Mouse (Mus musculus): ENCODE data around the gene Chst14. TPM values are rescaled to one million over a fixed set of nuclear protein-coding genes. Genes with fewer than 3 reads are reported as not detected.
A peak's percentile ranks its signal among the peaks of the same experiment; 100 is the strongest.

The Chst14 gene
- polyA plus RNA-seq, 1 experiment from 2014 or later, result 26.9 TPM

- 12% methylated on average over 4 of the region's 4 CpGs for WGBS
- no peak overlapping the region for H3K4me2 ChIP-seq
- no peaks in the 10 kb centered on the region for H3K36me3 ChIP-seq
- no peak overlapping the region for H3K9ac ChIP-seq
- H3K4me1 ChIP-seq, result peaks cover 46% of the 10 kb centered on the region
- H3K9me3 ChIP-seq, result no peaks in the 10 kb centered on the region
- H3K4me3 ChIP-seq (replicated peaks), result no peak overlapping the region
- H3K27me3 ChIP-seq (replicated peaks), result peaks cover 57% of the 10 kb centered on the region
- ATAC-seq (ENCODE audit: insufficient read depth, low FRiP score, low read depth), result no peak
- H3K27ac ChIP-seq, result no peak overlapping the region
These were observed 27.5 kb upstream of the Chst14 start for GRCm38 (mm10) chr2:118898771-118899170.

GRCm38 (mm10) chr2:118899306-118899705, 27.0 kb upstream of the Chst14 start:
- H3K4me1 ChIP-seq, result peaks cover 46% of the 10 kb centered on the region
- H3K27ac ChIP-seq, result no peak overlapping the region
- no peaks in the 10 kb centered on the region for H3K36me3 ChIP-seq
- H3K4me2 ChIP-seq, result no peak overlapping the region
- 25% methylated on average over 7 of the region's 7 CpGs for WGBS
- no peaks in the 10 kb centered on the region for H3K9me3 ChIP-seq
- no peak overlapping the region for H3K4me3 ChIP-seq (replicated peaks)
- no peak for ATAC-seq (ENCODE audit: insufficient read depth, low FRiP score, low read depth)
- peaks cover 56% of the 10 kb centered on the region for H3K27me3 ChIP-seq (replicated peaks)
- no peak overlapping the region for H3K9ac ChIP-seq

GRCm38 (mm10) chr2:118899981-118900825, 26.1 kb upstream of the Chst14 start, which contains the start of gene Bahd1:
Bahd1 (plus strand) TSS chr2:118900377.
- WGBS, result 1% methylated on average over 32 of the region's 32 CpGs
- H3K4me2 ChIP-seq, result peak within 1 kb of the TSS; percentile 97
- no peak within 1 kb of the TSS; the same call in 1 of the 2 replicates for H3K9ac ChIP-seq
- no peak for ATAC-seq (ENCODE audit: insufficient read depth, low FRiP score, low read depth)
- peaks cover 46% of the 10 kb centered on the region for H3K4me1 ChIP-seq
- no peaks in the 10 kb centered on the region for H3K36me3 ChIP-seq
- no peak within 1 kb of the TSS for H3K27ac ChIP-seq
- peaks cover 52% of the 10 kb centered on the region for H3K27me3 ChIP-seq (replicated peaks)
- H3K9me3 ChIP-seq, result no peaks in the 10 kb centered on the region
- H3K4me3 ChIP-seq (replicated peaks), result peak within 1 kb of the TSS; percentile 94

GRCm38 (mm10) chr2:118900826-118901140, 25.5 kb upstream of the Chst14 start:
- no peak for ATAC-seq (ENCODE audit: insufficient read depth, low FRiP score, low read depth)
- no peaks in the 10 kb centered on the region for H3K9me3 ChIP-seq
- H3K27me3 ChIP-seq (replicated peaks), result peaks cover 46% of the 10 kb centered on the region
- peak overlapping the region; percentile 97 for H3K4me2 ChIP-seq
- H3K9ac ChIP-seq, result no peak overlapping the region; the same call in 1 of the 2 replicates
- peak overlapping the region; percentile 94 for H3K4me3 ChIP-seq (replicated peaks)
- H3K27ac ChIP-seq, result no peak overlapping the region
- WGBS, result 0% methylated on average over 11 of the region's 11 CpGs
- peaks cover 45% of the 10 kb centered on the region for H3K4me1 ChIP-seq
- no peaks in the 10 kb centered on the region for H3K36me3 ChIP-seq

- Histone ChIP-seq H3K9me3 (no peaks in the 10 kb centered on the region), H3K9ac (peak overlapping the region; percentile 82), H3K36me3 (no peaks in the 10 kb centered on the region), H3K4me3 (replicated peaks) (peak overlapping the region; percentile 94), H3K27me3 (replicated peaks) (peaks cover 41% of the 10 kb centered on the region), H3K4me1 (peaks cover 39% of the 10 kb centered on the region), H3K27ac (peak overlapping the region; percentile 70), H3K4me2 (peak overlapping the region; percentile 97)
- ATAC-seq (ENCODE audit: insufficient read depth, low FRiP score, low read depth), result peak; percentile 91
- under 1% methylated on average over 95 of the region's 120 CpGs for WGBS
These were observed 24.9 kb upstream of the Chst14 start for GRCm38 (mm10) chr2:118901175-118902031.

- 2% methylated on average over 67 of the region's 106 CpGs for whole genome bisulfite sequencing
- H3K36me3 ChIP-seq, result no peaks in the 10 kb centered on the region
- H3K27me3 ChIP-seq (replicated peaks), result peaks cover 32% of the 10 kb centered on the region
These were observed 24.0 kb upstream of the Chst14 start for GRCm38 (mm10) chr2:118902051-118903025.

GRCm38 (mm10) chr2:118903333-118903741, 23.0 kb upstream of the Chst14 start:
- ATAC-seq (ENCODE audit: insufficient read depth, low FRiP score, low read depth), result no peak
- Histone ChIP-seq H3K27ac (no peak overlapping the region), H3K4me3 (replicated peaks) (peak overlapping the region; percentile 94), H3K36me3 (no peaks in the 10 kb centered on the region), H3K4me2 (peak overlapping the region; percentile 97), H3K27me3 (replicated peaks) (peaks cover 22% of the 10 kb centered on the region), H3K4me1 (peaks cover 28% of the 10 kb centered on the region), H3K9ac (no peak overlapping the region), H3K9me3 (no peaks in the 10 kb centered on the region)
- WGBS, result 14% methylated on average over 10 of the region's 10 CpGs

More at GRCm38 (mm10) chr2:118902051-118903025, 24.0 kb upstream of the Chst14 start:
- peak overlapping the region; percentile 97 for H3K4me2 ChIP-seq
- H3K4me3 ChIP-seq (replicated peaks), result peak overlapping the region; percentile 94
- H3K9me3 ChIP-seq, result no peaks in the 10 kb centered on the region
- H3K4me1 ChIP-seq, result peaks cover 30% of the 10 kb centered on the region
- H3K27ac ChIP-seq, result peak overlapping the region; percentile 70
- peak; percentile 28 for ATAC-seq (ENCODE audit: insufficient read depth, low FRiP score, low read depth)
- H3K9ac ChIP-seq, result peak overlapping the region; percentile 82

- WGBS, result 84% methylated on average over 7 of the region's 7 CpGs
- H3K4me2 ChIP-seq, result no peak overlapping the region
These were observed 20.7 kb upstream of the Chst14 start for GRCm38 (mm10) chr2:118905433-118906117.

GRCm38 (mm10) chr2:118906118-118906492, 20.2 kb upstream of the Chst14 start:
- WGBS, result 87% methylated on average over 5 of the region's 5 CpGs

More at GRCm38 (mm10) chr2:118905433-118906117, 20.7 kb upstream of the Chst14 start:
- Histone ChIP-seq H3K36me3 (no peaks in the 10 kb centered on the region), H3K27me3 (replicated peaks) (0 out of 2 replicates have a peak, but pooled peaks cover 4% of the 10 kb centered on the region), H3K9ac (no peak overlapping the region), H3K27ac (no peak overlapping the region), H3K9me3 (no peaks in the 10 kb centered on the region), H3K4me3 (replicated peaks) (no peak overlapping the region), H3K4me1 (peaks cover 23% of the 10 kb centered on the region)
- no peak for ATAC-seq (ENCODE audit: insufficient read depth, low FRiP score, low read depth)

GRCm38 (mm10) chr2:118907781-118908180, 18.5 kb upstream of the Chst14 start:
- Histone ChIP-seq H3K9ac (no peak overlapping the region), H3K36me3 (no peaks in the 10 kb centered on the region), H3K27ac (no peak overlapping the region), H3K4me3 (replicated peaks) (no peak overlapping the region), H3K27me3 (replicated peaks) (no peaks in the 10 kb centered on the region), H3K4me2 (no peak overlapping the region), H3K4me1 (peaks cover 13% of the 10 kb centered on the region), H3K9me3 (no peaks in the 10 kb centered on the region)
- no peak for ATAC-seq (ENCODE audit: insufficient read depth, low FRiP score, low read depth)
- 84% methylated on average over 3 of the region's 3 CpGs for WGBS

More at GRCm38 (mm10) chr2:118906118-118906492, 20.2 kb upstream of the Chst14 start:
- Histone ChIP-seq H3K36me3 (no peaks in the 10 kb centered on the region), H3K27me3 (replicated peaks) (no peaks in the 10 kb centered on the region), H3K4me2 (no peak overlapping the region), H3K4me3 (replicated peaks) (no peak overlapping the region), H3K27ac (no peak overlapping the region), H3K4me1 (peaks cover 19% of the 10 kb centered on the region), H3K9ac (no peak overlapping the region), H3K9me3 (no peaks in the 10 kb centered on the region)
- no peak for ATAC-seq (ENCODE audit: insufficient read depth, low FRiP score, low read depth)

Data from stomach, embryonic 15.5 days (tissue).